Mouse (Mus musculus): ENCODE measurements around the gene Kcnh1. TPM values are rescaled to one million over a fixed set of nuclear protein-coding genes. Genes with fewer than 3 reads are reported as not detected.

Kcnh1 gene
- polyA plus RNA-seq, 1 experiment from 2014 or later, result 0.60 TPM

- ATAC-seq (ENCODE audit: low FRiP score, low read depth), result no peak
- Histone ChIP-seq H3K9me3 (no peaks in the 10 kb centered on the region), H3K9ac (no peak overlapping the region), H3K27ac (no peak overlapping the region), H3K36me3 (no peaks in the 10 kb centered on the region), H3K27me3 (no peaks in the 10 kb centered on the region), H3K4me2 (replicated peaks) (no peak overlapping the region), H3K4me3 (no peak overlapping the region), H3K4me1 (0 out of 2 replicates have a peak, but pooled peaks cover 5% of the 10 kb centered on the region)
Observed at GRCm38 (mm10) chr1:192481446-192481845, 290.9 kb downstream of the Kcnh1 start.

GRCm38 (mm10) chr1:192485030-192485429, 294.5 kb downstream of the Kcnh1 start:
- H3K4me3 ChIP-seq, result no peak overlapping the region
- 70% methylated on average over 3 of the region's 3 CpGs for WGBS
- no peak overlapping the region for H3K9ac ChIP-seq
- H3K27me3 ChIP-seq, result no peaks in the 10 kb centered on the region
- no peaks in the 10 kb centered on the region for H3K4me1 ChIP-seq
- ATAC-seq (ENCODE audit: low FRiP score, low read depth), result no peak
- no peak overlapping the region for H3K4me2 ChIP-seq (replicated peaks)
- no peak overlapping the region for H3K27ac ChIP-seq
- no peaks in the 10 kb centered on the region for H3K9me3 ChIP-seq
- no peaks in the 10 kb centered on the region for H3K36me3 ChIP-seq

DNA sequence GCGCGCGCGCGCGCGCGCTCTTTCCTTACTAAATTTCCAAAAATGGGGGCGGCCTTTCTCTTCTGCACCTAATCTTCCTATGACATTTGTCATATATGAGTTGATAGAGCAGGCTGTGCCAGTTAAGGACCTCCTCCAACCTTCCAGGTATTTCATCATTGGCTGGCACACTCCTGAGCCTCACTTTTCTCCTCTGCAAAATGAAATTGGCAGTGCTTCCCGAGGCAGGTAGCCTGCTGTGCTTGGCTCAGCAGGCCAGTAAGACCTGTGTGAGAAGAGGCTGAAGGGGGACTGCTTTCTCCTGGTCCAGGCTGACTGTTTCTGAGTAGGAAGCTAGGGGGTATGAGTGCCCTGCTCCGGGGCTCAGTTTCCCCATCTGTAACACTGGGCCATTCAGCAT, 297.0 kb downstream of the Kcnh1 start:
- 93% methylated on average over 11 of the region's 11 CpGs for WGBS
- Histone ChIP-seq H3K9ac (no peak overlapping the region), H3K4me3 (no peak overlapping the region), H3K9me3 (no peaks in the 10 kb centered on the region), H3K27me3 (no peaks in the 10 kb centered on the region), H3K27ac (no peak overlapping the region), H3K4me2 (replicated peaks) (no peak overlapping the region), H3K4me1 (no peaks in the 10 kb centered on the region), H3K36me3 (no peaks in the 10 kb centered on the region)
- ATAC-seq (ENCODE audit: low FRiP score, low read depth), result no peak

DNA sequence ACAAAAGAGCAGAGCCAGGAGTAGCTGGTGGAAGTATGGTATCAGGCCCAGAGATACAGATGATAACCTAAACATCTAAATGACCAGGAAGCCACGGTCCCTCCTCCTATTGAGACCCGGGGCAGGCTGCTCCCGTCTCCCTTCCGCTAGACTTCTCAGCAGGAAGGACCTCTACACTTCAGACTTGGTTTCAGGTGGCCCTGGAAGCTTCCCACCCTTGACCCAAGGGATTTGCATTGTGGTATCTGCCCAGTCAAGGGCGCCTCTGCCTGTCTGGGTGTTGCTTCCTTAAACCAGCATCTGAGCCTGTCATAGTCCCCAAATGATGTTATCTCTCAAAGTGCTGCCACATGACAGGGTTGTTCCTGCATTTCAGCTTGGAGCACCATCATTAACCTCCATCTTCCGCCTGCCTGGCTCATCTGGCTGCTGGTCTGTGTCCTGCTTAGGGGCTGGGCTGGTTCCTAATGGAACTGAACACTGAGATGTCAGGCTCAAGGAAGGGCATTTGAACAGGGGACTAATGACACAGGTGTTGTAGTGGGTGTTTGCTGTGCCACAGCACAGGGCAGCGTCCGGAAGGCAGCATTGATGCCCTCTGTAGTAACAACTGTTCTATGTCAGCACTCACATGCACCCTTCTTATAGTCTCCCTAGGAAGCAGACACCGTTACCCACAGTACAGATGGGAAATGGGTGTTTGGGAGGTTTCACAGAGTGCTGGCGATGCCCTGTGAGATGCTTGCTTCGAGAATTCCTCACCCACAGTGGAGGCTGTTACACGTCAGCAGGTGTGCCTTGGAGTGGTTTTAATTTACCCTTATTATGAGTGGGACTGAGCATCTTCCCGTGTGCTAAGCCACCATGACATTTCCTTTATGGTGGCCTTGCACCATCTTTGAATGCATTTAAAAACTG, 299.6 kb downstream of the Kcnh1 start:
- no peak overlapping the region for H3K9ac ChIP-seq
- H3K27me3 ChIP-seq, result no peaks in the 10 kb centered on the region
- 68% methylated on average over 13 of the region's 13 CpGs for WGBS
- H3K4me1 ChIP-seq, result no peaks in the 10 kb centered on the region
- H3K36me3 ChIP-seq, result no peaks in the 10 kb centered on the region
- H3K9me3 ChIP-seq, result no peaks in the 10 kb centered on the region
- H3K4me2 ChIP-seq (replicated peaks), result no peak overlapping the region
- no peak overlapping the region for H3K4me3 ChIP-seq
- ATAC-seq (ENCODE audit: low FRiP score, low read depth), result no peak
- H3K27ac ChIP-seq, result no peak overlapping the region

- Histone ChIP-seq H3K9me3 (no peaks in the 10 kb centered on the region), H3K36me3 (no peaks in the 10 kb centered on the region), H3K4me2 (replicated peaks) (no peak overlapping the region), H3K27ac (no peak overlapping the region), H3K9ac (no peak overlapping the region), H3K4me3 (no peak overlapping the region), H3K4me1 (no peaks in the 10 kb centered on the region), H3K27me3 (no peaks in the 10 kb centered on the region)
- WGBS, result 79% methylated on average over 2 of the region's 2 CpGs
- ATAC-seq (ENCODE audit: low FRiP score, low read depth), result no peak
Observed at GRCm38 (mm10) chr1:192497505-192497904, 306.9 kb downstream of the Kcnh1 start.

DNA sequence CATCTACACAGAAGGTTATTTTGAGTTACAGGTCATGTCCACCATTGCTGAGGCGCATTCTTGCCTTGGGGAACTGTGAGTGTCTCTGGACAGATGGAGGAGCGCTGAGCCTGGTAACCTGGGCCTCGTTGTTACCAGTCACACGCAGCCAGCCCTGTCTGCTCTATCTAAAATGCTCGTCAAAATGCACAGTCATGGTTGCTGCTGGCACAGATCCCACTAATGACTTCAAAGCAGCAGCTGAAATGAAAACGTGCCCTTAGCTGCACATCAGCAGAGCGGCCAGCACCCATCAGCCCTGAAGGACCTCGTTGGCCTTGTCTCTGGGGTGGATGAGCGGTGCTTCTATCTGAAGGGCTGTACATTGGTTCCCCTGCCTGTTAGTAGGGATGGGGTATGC, 311.4 kb downstream of the Kcnh1 start:
- H3K27me3 ChIP-seq, result no peaks in the 10 kb centered on the region
- H3K4me3 ChIP-seq, result no peak overlapping the region
- no peaks in the 10 kb centered on the region for H3K36me3 ChIP-seq
- ATAC-seq (ENCODE audit: low FRiP score, low read depth), result no peak
- H3K27ac ChIP-seq, result no peak overlapping the region
- H3K4me2 ChIP-seq (replicated peaks), result no peak overlapping the region
- no peaks in the 10 kb centered on the region for H3K9me3 ChIP-seq
- no peaks in the 10 kb centered on the region for H3K4me1 ChIP-seq
- 73% methylated on average over 9 of the region's 9 CpGs for WGBS
- no peak overlapping the region for H3K9ac ChIP-seq

DNA sequence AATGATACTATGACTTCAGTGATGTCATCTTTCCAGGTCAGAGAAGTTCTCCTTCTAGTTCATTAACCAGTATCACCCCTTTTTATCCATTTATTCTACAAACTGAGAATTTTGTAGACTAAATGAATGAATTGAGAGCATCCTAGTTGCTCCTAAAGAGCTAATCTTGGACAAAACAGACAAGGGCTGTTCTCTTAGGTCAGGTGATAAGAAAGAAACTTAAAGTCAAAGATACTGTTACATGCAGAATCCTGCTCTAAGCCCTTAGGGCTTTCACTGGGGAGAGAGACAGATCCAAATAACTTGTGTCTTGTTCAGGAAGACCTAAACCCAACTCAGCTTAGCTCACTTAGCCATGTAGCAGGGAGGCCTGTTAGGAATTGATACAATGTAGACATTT, 312.3 kb downstream of the Kcnh1 start:
- no peak overlapping the region for H3K27ac ChIP-seq
- no peaks in the 10 kb centered on the region for H3K27me3 ChIP-seq
- H3K4me2 ChIP-seq (replicated peaks), result no peak overlapping the region
- H3K9ac ChIP-seq, result no peak overlapping the region
- no peaks in the 10 kb centered on the region for H3K4me1 ChIP-seq
- H3K36me3 ChIP-seq, result no peaks in the 10 kb centered on the region
- ATAC-seq (ENCODE audit: low FRiP score, low read depth), result no peak
- H3K9me3 ChIP-seq, result no peaks in the 10 kb centered on the region
- no peak overlapping the region for H3K4me3 ChIP-seq

- H3K36me3 ChIP-seq, result no peaks in the 10 kb centered on the region
- 89% methylated on average over 4 of the region's 4 CpGs for WGBS
- no peak overlapping the region for H3K4me2 ChIP-seq (replicated peaks)
- H3K9ac ChIP-seq, result no peak overlapping the region
- no peak overlapping the region for H3K4me3 ChIP-seq
- H3K27me3 ChIP-seq, result no peaks in the 10 kb centered on the region
- H3K9me3 ChIP-seq, result no peaks in the 10 kb centered on the region
- no peak for ATAC-seq (ENCODE audit: low FRiP score, low read depth)
- no peaks in the 10 kb centered on the region for H3K4me1 ChIP-seq
- no peak overlapping the region for H3K27ac ChIP-seq
Observed at GRCm38 (mm10) chr1:192503651-192504050, 313.1 kb downstream of the Kcnh1 start.

GRCm38 (mm10) chr1:192512821-192513220, 322.2 kb downstream of the Kcnh1 start:
- no peak overlapping the region for H3K4me3 ChIP-seq
- 97% methylated on average over 1 of the region's 1 CpGs for WGBS
- H3K4me1 ChIP-seq, result no peaks in the 10 kb centered on the region
- no peaks in the 10 kb centered on the region for H3K27me3 ChIP-seq
- H3K27ac ChIP-seq, result no peak overlapping the region
- H3K9me3 ChIP-seq, result no peaks in the 10 kb centered on the region
- H3K4me2 ChIP-seq (replicated peaks), result no peak overlapping the region
- no peaks in the 10 kb centered on the region for H3K36me3 ChIP-seq
- no peak for ATAC-seq (ENCODE audit: low FRiP score, low read depth)
- no peak overlapping the region for H3K9ac ChIP-seq

DNA sequence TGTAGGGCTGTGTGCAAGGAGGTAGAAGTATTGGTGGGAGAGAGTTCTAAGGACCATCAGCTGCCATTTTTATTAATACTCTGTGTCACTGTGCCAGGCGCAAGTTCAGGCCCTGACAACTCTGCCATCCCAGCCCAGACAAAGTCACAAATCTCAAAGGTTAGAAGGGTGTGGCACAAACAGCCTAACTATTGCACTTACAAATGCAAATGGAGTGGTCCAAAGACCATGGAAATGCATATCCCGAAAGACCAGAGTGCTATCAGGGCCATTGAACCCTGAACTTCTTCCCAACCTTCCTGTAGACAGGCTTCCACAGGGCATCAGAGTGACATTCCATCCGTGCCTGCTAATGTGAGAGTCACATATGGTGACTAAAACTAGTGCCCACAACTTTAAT, 324.8 kb downstream of the Kcnh1 start:
- H3K9me3 ChIP-seq, result no peaks in the 10 kb centered on the region
- no peaks in the 10 kb centered on the region for H3K27me3 ChIP-seq
- WGBS, result 76% methylated on average over 3 of the region's 3 CpGs
- H3K4me3 ChIP-seq, result no peak overlapping the region
- ATAC-seq (ENCODE audit: low FRiP score, low read depth), result no peak
- H3K9ac ChIP-seq, result no peak overlapping the region
- H3K27ac ChIP-seq, result no peak overlapping the region
- no peak overlapping the region for H3K4me2 ChIP-seq (replicated peaks)
- no peaks in the 10 kb centered on the region for H3K4me1 ChIP-seq
- H3K36me3 ChIP-seq, result no peaks in the 10 kb centered on the region

DNA sequence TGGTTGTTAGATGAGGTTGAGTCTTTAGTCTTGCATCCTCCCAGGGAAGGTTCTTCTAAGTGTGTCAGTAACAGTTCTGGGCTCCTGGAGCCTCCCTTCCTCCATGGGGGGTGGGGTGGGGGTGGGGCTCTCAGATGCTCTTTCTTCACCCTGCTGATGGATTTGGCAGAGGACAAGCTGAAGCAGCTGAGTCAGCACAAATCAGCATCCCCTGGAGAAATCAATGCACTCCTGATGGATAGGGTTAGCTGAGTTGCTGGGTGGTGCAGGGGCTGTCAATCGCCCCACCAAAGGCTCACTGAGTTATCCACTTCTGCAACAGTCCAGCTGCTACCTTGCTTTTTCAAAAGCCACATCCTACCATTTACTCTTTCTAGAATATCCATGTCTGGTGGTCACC, 329.1 kb downstream of the Kcnh1 start:
- WGBS, result 87% methylated on average over 1 of the region's 1 CpGs

DNA sequence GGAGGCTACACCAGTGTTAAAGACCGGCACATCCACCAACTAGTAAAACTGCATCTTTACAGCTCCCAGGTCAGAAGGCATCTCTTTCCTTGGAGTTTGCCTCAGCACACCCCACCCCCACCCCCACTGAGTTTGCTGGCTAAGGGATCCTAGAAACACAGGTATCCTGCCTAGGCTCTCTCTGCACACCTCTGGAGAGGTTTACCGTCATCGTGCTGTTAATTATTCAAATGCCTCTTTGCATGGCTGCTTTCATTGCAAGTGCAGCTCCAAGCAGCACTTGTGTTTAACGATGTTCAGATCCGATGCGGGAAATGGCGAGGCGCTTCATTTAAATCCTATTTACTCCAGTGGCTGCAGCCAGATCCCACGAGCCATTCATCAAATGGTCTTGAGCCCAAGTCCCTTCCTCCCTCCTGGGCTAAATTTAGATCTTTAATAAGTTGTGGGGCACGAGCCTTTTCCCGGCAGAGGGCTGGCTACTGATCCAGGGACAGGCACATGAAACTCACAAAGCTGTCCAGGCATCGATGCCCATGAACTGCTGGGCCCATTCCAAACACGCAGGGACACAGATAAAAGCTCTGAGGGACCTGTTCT, 330.4 kb downstream of the Kcnh1 start:
- H3K36me3 ChIP-seq, result no peaks in the 10 kb centered on the region
- H3K4me1 ChIP-seq, result peaks cover 9% of the 10 kb centered on the region
- H3K4me3 ChIP-seq, result no peak overlapping the region
- 21% methylated on average over 13 of the region's 13 CpGs for WGBS
- no peak overlapping the region for H3K27ac ChIP-seq
- H3K9me3 ChIP-seq, result no peaks in the 10 kb centered on the region
- H3K4me2 ChIP-seq (replicated peaks), result peak overlapping the region; percentile 2
- H3K9ac ChIP-seq, result no peak overlapping the region
- no peaks in the 10 kb centered on the region for H3K27me3 ChIP-seq
- no peak for ATAC-seq (ENCODE audit: low FRiP score, low read depth)

More for the DNA sequence above, 329.1 kb downstream of the Kcnh1 start:
- no peak for ATAC-seq (ENCODE audit: low FRiP score, low read depth)
- Histone ChIP-seq H3K36me3 (no peaks in the 10 kb centered on the region), H3K4me2 (replicated peaks) (no peak overlapping the region), H3K27ac (no peak overlapping the region), H3K4me3 (no peak overlapping the region), H3K9ac (no peak overlapping the region), H3K4me1 (peaks cover 8% of the 10 kb centered on the region), H3K9me3 (no peaks in the 10 kb centered on the region), H3K27me3 (no peaks in the 10 kb centered on the region)
